Mouse (Mus musculus) right cerebral cortex, adult 2 months (tissue): ENCODE measurements around the gene Fam173b.
"Not testable (repeated sequence)": the region's sequence is repeated elsewhere in the genome, so short reads cannot be mapped to it uniquely, and the experiment has no call there.

Experiments
- DNase-seq, 2 experiments: peaks; one replicate each; pipeline ENCODE4 v3.0.0; 2021 to 2022; ENCODE audit warnings: low spot score in 2 of 2

The Fam173b gene

DNA sequence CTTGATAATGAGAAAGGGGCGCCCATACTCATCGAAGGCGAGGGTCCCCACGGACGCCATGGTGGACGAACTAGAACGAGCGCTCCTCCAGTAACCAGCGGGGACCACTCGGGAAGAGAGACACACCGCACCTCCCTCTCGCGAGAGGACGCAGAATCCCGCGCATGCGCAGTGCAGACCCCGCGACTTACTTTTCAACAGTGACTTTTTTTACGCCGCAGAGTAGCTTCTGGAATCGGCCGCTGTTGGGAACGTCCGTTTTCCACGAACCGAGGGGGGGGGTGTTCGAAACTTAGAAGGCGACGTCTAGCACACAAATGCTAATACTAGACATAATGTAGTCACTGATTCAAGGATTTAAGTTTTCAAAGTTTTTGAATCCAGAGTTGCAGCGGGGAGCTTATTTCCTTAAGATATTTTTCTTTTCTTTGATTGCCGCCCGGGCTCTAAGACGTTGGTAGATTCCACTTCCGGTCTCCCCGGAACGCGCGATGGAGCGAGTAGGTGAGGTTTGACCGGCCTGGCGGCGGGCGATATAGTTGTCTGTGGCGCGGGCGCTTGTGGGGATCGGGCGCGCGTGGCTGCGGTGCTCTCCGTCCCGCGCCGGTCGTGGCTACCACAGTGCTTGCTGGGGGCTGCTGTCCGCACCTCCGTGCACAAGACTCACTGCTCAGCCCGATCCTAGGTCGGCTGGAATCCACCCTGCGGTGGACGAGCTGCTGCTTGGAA, at the start of gene Fam173b, which contains the start of gene Cct5:
TSS of gene Fam173b (plus strand) at position 207 of the 729 bp plus-strand sequence.
TSS of gene Cct5 (minus strand) at position 159 of the 729 bp plus-strand sequence.
- DNase-seq: peak; percentile 99

DNA sequence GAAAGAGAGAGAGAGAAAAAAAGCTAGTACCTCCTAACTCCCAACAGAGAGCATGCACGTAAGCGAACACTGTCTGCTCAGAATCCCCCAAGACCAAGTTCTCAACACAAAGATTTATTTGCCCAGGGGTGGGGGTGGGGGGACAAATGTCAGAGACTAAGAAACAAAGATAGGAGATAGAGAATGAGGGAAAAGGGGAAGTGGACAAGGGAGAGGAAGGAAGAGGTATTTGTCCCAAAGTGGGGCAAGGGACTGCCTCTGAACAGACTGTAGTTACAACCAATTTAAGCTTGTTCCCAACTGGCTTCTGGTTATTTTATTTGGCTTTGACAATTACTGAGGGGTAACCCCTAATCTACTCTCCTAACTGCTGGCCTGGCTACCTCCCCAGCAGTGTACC, 46.8 kb upstream of the Fam173b start:
- no peak for DNase-seq

DNA sequence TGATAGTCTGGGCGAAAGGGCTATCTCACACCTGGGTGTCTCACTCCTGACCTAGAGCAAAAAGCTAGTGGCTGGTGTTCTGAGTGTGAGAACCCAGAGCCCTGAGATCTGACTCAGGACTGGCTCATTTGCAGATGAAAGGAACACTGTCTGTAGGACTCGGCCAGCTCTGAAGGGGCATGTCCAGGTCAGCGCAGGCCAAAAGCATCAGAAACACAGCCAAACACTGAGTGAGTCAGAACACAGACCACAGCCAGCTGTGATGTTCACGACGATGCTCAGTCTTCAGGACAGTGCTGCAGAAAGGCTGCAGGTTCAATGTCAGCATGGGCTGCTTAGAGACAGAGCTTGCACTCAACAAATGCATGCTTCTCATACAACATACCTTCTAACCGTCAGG, 40.3 kb upstream of the Fam173b start:
- DNase-seq: no peak

DNA sequence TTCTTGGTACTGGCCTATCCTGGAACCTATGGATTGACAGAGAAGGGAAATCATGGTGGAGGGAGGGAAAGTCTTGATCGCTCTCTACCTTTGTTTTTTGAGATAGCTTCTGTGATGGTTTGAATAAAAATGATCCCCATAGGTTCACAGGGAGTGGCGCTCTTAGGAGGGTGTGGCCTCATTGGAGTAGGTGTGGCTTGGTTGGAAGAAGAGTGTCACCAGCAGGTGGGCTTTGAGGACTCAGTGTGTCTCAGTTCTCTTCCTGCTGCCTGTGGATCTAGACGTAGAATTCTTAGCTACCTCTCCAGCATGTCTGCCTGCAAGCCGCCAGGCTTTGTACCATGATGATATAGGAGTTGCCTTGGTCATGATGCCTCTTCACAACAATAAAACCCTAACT, 39.7 kb upstream of the Fam173b start:
- DNase-seq: no peak

DNA sequence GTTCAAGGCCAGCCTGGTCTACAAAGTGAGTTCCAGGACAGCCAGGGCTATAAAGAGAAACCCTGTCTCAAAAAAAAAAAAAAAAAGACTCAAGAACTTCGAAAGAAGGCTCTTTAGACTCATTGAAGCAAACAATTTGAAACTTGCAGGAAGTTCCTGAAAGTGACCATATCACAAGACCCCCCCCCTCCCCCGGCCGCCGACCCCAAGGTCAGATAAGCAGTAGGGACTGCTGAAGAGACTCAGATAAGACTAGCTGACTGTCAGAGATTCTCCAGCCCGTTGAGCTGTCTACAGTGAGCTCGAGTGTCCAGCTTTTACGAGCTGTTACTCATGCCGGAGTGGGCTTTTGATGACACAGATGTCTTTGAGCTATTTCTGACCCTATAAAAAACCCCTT, 38.8 kb upstream of the Fam173b start:
- no peak for DNase-seq

DNA sequence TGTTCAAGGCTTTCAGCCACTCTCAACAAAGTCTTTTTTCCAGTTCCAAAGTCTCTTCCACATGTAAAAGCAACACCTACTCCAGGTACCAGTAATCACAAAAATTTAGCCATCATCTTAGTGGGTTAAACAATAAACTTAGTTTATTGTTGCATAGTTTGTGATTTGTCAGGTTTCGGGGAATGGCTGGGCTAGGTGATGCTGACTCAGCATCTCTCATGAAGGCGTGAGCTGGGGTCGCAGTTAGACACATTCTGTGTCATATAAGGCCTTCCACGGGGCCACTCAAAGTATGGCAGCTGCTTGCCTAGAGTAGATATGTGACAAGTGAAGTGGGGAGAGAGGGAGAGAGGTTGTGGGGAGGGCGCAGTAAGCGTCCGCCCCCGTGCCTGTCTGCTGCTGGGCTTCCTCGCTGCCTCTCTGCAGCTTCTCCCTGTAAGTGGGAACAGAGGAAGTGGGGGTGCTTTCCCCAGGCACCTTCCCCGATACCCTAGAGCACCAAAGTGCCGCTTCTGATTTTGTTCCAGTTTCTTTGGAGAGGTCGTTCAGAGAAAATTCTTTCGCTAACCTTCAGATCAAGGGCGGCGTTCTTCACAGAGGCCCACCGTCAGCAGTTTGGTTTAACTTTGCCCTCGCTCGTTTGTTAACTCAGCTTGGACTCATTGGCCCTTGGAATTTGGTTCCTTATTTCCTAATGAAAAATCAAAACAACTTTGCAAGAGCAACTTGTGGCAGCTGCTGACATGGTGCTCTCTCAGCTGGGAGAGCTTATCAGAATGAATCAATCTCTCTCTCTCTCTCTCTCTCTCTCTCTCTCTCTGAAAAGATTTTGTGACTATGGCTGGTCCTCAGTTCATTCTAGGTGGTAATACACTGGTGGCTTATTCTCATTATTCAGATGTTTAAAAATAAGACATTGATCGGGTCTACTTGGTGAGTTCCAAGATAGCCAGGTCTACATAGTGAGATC, 37.8 kb upstream of the Fam173b start:
- DNase-seq: no peak

DNA sequence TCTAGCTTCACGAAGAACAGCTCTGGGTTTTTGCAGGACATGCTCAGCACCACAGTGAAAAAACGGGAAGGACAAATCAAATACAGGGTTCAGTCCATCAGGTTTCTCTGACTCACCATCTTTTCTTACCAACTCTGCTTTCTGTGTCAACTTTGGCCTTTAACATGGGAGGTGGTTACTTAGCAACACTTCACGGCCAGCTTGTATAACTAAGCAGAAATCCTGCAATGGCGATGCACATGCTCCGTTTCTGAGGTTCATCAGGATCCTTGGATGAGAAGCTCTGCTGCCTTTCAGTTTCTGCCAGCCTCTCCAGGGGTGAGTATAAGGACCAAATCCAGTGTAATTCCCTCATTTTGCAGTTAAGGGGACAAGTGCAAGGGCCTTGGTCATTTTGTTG, 36.5 kb upstream of the Fam173b start, which contains the start of gene Cmbl:
TSS of gene Cmbl (plus strand) at position 206 of the 400 bp plus-strand sequence.
- DNase-seq: no peak

DNA sequence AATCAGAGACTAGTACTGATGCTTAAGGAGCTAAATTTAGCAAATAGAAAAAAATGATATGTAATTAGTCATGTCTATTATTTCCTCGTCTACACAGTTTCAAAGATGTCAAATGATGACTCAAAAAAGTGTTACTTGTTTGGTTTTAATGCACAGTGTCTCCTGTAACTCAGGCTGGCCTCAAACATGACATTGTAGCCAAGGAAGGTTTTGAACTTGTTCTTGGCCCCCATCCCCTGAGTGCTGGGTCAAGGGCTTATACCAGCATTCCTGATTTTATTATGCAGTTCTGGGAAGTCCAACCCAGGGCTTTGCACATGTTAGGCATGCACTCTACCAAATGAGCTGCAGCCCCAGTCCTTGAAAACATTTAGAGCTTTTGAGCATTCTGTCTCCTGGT, 35.9 kb upstream of the Fam173b start:
- no peak for DNase-seq

DNA sequence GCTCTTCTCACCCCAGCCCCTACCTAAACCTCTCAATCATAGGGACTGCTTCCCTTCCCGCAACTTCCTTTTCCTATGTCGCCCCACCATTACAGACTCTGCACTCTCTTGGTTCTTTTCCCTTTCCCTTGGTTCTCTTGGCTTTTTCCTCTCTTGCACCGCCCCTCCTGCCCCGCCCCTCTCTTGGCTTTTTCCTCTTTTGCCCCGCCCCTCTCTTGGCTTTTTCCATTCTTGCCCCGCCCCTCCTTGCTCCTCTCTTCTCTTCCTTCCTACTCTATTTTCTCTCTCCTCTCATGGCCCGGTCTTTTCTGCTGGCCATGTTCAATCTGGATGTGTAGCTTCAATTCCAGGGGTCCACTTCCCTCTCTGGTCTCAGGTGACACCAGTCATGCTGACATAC, 34.2 kb upstream of the Fam173b start:
- DNase-seq: no peak

DNA sequence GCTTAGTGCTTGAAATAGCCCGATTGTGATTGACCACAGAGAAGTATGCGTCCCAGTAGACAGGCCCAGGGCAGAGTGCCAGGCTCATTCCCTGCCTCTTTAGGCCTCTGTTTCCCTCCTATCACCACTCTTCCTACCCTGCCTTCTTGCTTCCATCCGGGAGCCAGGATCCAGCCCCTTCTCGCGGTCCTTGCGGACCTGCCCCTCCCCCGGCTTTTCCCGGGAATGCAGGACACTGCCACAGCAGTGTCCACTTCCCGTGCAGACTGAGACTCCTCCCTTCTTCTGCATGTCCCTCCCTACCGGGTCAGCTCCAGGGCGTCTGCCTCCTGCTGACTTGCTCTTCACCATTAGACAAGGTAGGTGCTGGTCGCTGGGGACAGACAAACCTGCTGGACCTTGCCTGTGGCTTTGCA, 33.1 kb upstream of the Fam173b start:
- no peak for DNase-seq

DNA sequence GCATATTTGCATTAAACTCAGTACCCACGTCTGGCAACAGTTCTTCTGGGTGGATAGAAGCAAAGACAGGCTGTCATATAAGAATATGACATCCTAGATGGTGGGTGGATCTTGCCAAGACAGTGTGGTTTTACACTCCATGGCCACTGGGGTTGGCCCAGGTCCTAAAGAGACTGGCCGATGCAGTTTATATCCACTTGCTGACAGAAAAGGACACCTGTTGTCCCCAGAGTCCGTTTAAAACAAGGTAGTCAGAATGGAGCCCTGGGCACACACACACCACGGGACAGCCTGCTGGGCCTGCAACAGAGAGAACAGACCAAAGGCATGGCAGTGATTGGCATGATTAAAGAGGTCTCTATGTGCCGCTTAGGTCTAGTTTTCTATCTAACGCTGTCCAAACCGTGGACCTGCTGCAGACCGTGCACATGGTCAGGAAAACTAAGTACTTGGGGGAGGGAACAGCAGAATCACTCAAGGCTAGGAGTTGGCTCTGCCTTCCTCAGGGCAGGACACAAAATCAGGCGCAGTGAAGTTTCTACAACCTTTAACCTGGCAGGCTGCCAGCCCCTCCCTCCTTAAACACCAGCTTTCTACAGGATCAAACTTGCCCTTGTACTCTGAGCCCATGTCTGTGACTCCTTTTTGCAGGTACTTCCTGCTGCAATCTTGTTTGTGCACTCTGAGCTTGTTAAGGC, 32.2 kb upstream of the Fam173b start:
- no peak for DNase-seq

DNA sequence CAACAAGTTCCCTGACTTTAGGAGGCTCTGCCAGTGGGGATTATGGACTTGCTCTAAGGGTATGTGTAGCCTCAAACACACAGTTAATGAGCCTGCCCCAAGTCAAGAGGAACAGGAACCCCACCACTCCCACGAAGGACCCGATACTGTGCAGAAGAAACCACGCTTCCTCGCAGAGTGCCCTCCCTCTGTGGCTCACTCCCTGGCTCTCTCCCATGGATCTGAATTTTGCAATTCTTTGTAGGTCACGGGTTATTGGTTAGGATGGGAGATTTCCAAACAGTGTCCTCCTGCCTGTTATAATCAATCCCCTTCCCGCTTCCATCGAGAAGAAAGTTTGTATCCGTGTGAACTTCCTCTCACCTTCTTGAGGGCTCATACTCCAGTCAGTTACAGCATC, 30.7 kb upstream of the Fam173b start:
- no peak for DNase-seq

DNA sequence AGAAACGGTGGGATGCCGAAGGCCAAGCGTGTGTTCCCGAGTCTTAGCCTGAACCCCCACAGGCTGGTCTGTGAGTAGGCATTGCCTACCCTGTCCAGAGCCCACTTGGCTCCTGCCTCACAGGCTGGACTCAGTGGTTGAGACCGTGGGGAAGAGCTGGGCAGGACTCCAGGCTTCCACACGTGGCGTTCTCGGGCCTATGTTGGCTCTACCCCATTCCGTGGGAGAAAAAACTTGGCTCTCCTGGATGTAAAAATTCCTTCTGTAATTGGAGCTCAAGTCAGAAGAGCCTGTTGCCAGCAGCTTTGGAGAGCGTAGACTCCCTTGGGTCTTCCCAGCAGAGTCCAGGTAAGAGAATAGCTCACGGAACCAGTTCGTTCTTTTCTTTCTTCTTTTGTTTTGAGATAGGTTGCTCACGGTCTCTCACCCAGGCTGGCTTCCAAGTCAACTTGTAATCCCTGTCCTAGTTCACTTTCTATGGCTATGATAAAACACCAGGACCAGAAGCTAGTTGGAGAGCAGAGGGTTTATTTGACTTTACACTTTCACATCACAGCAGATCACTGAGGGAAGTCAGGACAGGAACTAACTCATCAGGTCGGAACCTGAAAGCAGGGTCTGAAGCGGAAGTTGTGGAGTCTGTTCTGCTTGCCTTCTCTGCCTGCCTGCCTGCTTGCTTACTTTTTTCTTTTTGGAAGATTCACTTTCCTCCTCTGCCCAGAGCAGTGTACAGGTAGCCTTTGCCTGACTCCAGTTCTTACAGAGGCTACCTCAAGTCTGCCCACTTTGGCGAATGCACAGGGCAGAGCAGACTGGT, 29.5 kb upstream of the Fam173b start:
- DNase-seq: no peak

DNA sequence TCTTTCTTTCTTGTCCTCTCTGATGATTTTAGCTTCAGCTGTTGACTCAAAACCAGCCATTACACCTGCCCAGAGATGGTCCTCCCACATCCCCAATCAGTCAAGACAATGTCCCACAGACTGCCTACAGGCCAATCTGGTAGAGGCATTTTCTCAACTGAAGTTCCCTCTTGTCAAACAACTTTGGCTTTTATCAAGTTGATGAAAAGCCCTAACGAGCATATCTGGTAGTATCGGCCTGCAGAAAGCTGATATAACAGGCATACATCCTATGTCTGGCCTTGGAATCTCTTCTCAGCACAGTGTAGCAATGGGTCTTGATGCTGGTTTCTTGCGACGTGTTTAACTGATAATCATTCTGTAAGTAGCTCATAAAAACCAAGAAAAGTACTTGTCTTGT, 28.4 kb upstream of the Fam173b start:
- no peak for DNase-seq

DNA sequence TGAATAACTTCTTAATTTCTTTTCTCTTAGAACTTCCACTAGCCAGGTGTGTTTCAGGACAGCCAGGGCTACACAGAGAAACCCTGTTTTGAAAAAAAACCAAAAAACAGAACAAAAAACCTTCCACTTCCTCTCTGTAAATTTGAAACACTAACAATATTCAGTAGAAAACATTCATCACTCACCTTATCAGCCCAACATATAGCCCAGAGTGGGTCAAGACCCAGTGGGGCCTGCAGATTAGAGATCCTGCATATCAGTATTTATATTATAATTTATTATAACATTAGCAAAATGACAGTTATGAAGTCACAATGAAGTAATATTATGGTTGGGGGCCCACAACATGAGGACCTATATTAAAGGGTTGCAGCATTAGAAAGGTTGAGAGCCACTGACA, 28.0 kb upstream of the Fam173b start:
- no peak for DNase-seq

DNA sequence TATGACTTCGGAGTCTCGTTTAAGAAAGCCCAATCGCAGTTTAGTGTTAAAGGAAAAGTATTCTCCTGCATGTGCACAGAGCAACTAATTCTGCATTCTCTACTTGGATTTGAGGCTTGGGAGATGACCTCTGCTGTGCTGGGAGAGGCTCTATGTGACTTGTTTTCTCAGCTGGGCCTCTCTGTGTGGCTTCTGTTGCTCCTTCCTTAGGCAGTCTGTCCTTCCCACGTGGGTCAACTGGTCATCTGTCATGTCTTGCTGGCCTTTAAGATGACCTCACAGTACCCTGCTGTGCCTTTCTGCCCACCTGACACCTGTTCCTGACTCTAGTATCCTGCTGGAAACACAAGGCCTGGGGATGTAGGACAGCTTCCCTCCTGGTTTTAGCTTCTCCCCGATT, 25.6 kb upstream of the Fam173b start:
- no peak for DNase-seq

DNA sequence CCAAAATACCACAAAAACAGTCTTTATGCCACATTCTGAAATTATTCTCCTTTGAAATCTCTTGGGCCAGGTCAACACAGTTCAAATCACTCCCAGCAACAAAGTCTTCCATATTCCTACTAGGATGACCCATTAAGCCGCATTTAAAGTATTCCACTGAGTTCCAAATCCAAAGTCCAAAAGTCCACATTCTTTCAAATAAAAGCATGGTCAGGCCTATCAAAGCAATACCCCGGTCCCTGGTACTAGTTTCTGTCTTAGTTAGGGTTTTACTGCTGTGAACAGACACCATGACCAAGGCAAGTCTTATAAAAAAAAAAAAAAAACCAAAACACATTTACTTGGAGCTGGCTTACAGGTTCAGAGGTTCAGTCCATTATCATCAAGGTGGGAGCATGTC, 20.6 kb upstream of the Fam173b start:
- not testable (repeated sequence) for DNase-seq

DNA sequence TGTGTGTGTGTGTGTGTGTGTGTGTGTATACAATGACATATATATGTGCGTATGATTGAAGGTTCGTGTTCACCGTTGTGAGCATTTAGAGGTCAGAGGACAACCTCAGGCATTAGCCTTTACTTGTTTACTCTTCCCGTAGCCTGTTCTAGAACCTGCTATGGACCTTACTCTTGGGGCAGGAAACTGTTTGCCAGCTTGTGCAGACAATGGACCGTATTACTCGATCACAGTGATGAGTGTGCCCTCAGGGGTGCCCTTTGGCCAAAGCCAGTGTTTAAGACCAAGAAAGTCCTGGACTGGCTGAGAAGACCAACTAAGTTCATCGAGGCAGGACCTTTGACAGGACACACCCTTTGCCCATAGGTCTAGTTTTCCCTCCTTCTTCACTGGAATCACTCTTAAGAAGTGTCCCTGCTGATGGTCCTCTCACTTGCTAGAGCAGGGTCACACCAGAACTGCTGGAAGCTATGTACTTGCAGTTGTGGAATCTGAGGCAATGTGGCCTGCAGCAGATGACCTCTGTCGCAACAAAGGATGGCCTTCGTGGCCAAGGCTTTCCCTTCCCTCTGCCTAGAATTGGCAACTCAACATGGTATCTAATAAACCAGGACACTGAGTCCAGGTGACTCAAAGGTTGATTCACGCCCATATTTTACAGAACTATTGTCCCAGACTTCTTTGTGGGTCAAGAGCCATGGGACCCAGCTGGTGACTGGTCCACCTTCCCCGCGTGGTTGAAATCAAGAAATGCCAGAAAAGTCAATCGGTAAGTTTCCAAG, 18.2 kb upstream of the Fam173b start:
- no peak for DNase-seq

DNA sequence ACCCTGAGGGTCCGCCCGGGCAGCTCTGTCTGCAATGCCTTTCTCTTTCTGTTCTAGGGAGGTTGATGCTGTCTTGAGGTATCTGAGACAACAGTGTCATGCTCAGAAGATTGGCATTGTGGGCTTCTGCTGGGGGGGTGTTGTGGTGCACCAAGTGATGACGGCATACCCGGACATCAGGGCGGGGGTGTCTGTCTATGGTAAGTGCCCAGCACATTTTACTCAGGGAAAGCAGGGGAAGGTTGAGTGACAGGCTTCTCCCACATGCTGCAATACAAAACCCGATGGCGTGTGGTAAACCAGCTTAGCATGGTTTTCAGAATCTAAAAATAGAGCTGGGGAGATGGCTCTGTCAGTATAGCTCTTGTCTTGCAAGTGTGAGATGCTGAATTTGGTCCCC, 16.4 kb upstream of the Fam173b start:
- DNase-seq: peak; percentile 57 to 65

DNA sequence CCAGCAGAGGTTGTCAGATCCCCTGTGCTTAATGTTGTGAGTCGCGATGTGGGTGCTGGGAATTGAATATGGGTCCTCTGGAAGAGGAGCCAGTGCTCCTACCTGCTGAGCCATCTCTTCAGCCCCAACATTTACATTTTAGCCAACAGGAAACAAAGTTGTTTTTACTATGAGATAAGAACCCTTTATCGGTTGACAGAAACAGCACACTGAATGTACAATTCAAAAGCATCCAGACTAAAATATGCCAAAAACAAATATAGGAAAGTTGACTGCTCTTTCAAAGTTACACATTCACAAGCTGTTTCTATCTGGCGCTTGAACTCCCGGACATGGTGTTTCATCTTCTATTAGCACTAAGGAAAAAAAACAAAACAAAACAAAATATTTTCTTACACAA, 15.6 kb upstream of the Fam173b start:
- no peak for DNase-seq
